Mouse (Mus musculus): ENCODE measurements around the gene Irak4.

DNA sequence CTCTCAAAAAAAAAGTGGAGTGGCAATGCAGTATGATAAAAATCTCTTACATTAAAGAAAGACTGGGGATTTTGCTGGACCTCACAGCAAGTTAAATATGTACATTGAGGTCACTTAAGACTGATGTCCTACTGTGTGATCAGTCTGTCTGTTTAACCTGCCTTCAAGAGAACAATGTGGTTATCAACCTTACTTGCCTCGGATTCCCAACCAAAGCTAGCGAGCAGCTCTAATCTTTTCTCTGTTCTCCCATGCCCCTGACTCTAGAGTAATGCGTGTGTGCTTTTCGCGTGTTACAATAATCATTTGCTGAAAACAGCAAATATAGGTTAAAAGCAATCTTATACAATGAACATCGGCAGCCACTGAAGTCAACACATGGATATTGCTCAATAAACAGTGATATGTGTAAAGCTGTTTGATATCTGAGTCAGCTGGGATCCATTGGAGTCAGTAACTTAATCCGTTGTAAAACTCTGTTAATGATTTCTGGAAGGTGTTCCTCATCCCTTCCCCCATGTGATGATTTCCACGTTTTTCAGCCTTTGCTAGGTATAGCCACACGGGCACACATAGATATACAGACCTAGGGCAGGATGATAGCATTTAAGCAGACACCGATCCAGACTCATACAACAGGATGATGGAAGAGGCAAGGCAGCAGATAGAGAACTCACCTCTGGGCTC, 25.2 kb downstream of the Irak4 start:
- TF ChIP-seq GATA1 (IDR thresholded peaks at IDR 0.05; ENCODE audit: low read length) = no peak
- TF ChIP-seq TAL1 (IDR thresholded peaks at IDR 0.05; ENCODE audit: low read length) = no peak
